Mouse (Mus musculus) midbrain, embryonic 11.5 days (tissue): ENCODE data around the gene Vmn1r42. TPM values are rescaled to one million over a fixed set of nuclear protein-coding genes. Genes with fewer than 3 reads are reported as not detected.

Experiments used
- ATAC-seq: fragments of 200-750 bp; cut with Nextera tagmentation; 2 replicates; pipeline ENCODE4 v1.8.0; 2017; ENCODE audit warnings: moderate TSS enrichment, moderate library complexity; ENCODE audit not compliant: low FRiP score
- DNase-seq: peaks from one replicate; pipeline ENCODE4 v3.0.0; 2015; ENCODE audit warnings: low spot score; ENCODE audit errors: missing footprints
- H3K27ac ChIP-seq: fragments of 300-500 bp; sonication (generic); 2 replicates; pipeline ENCODE4 v1.5.1; 2014; ENCODE audit warnings: low read depth, low read length
- H3K27me3 ChIP-seq: fragments of 300-500 bp; sonication (generic); 2 replicates; pipeline ENCODE4 v1.6.1; 2014; ENCODE audit warnings: mild to moderate bottlenecking, low read length, moderate library complexity, mixed read lengths; ENCODE audit not compliant: control insufficient read depth, insufficient read depth
- H3K36me3 ChIP-seq: fragments of 300-500 bp; sonication (generic); 2 replicates; pipeline ENCODE4 v1.6.1; 2014; ENCODE audit warnings: mild to moderate bottlenecking, low read length, moderate library complexity, mixed read lengths; ENCODE audit not compliant: control insufficient read depth, insufficient read depth
- H3K4me1 ChIP-seq: fragments of 300-500 bp; sonication (generic); 2 replicates; pipeline ENCODE4 v1.6.1; 2014; ENCODE audit warnings: low read length; ENCODE audit not compliant: control insufficient read depth, insufficient read depth
- H3K4me2 ChIP-seq: fragments of 300-500 bp; sonication (generic); 2 replicates; pipeline ENCODE4 v1.6.1; 2014; ENCODE audit warnings: mild to moderate bottlenecking, moderate library complexity
- H3K4me3 ChIP-seq: fragments of 300-500 bp; sonication (generic); 2 replicates; pipeline ENCODE4 v1.5.1; 2014; ENCODE audit warnings: low read depth, low read length
- H3K9ac ChIP-seq: fragments of 300-500 bp; sonication (generic); 2 replicates; pipeline ENCODE4 v1.6.1; 2014; ENCODE audit warnings: low read length
- H3K9me3 ChIP-seq: fragments of 300-500 bp; sonication (generic); 2 replicates; pipeline ENCODE4 v1.6.1; 2016; ENCODE audit warnings: low read length; ENCODE audit not compliant: control insufficient read depth
- WGBS: fragments of 180-500 bp; shearing (Covaris S2); extraction: QIAGEN DNeasy Blood & Tissue Kit; methylation state at CpG from one replicate; pipeline ENCODE4 v1.1.7; 2014; 5-methylcytosine and 5-hydroxymethylcytosine counted together
- polyA plus RNA-seq: library from polyadenylated mRNA; unstranded; fragments of >200 nt; fragmentation: Nextera tagmentation; extraction: Ambion mirVana; gene quantifications from 2 replicates; pipeline ENCODE4 v1.2.1, GENCODE M21; 2014

The Vmn1r42 gene
- polyA plus RNA-seq, 1 experiment from 2014 or later = not detected

GRCm38 (mm10) chr6:89857552-89857951 is 18.7 kb downstream of the Vmn1r42 start:
- 76% methylated on average over 3 of the region's 3 CpGs for WGBS
- H3K27ac ChIP-seq = no peak overlapping the region
- no peak for ATAC-seq
- H3K27me3 ChIP-seq = no peaks in the 10 kb centered on the region
- no peaks in the 10 kb centered on the region for H3K4me1 ChIP-seq
- no peak overlapping the region for H3K4me2 ChIP-seq
- H3K4me3 ChIP-seq = no peak overlapping the region
- peaks cover 6% of the 10 kb centered on the region; the same call in 1 of the 2 replicates for H3K9me3 ChIP-seq
- H3K36me3 ChIP-seq = no peaks in the 10 kb centered on the region
- no peak for DNase-seq
- H3K9ac ChIP-seq = no peak overlapping the region

Other genes starting within 250 kb of the Vmn1r42 start
- 14.3 and 15.6 TPM in 2 replicates for gene Txnrd3, start 232.4 kb downstream of the Vmn1r42 start, polyA plus RNA-seq
- gene Vmn1r40, start 168.9 kb downstream of the Vmn1r42 start, polyA plus RNA-seq = not detected in 2 replicates
- not detected in 2 replicates for gene Vmn1r41, start 135.6 kb downstream of the Vmn1r42 start, polyA plus RNA-seq
- gene Vmn1r43, start within 50 bp of the Vmn1r42 start, polyA plus RNA-seq = not detected in 2 replicates
- not detected in 2 replicates for gene Vmn1r44, start 7.2 kb upstream of the Vmn1r42 start, polyA plus RNA-seq
- not detected in 2 replicates for gene Vmn1r45, start 64.2 kb upstream of the Vmn1r42 start, polyA plus RNA-seq
- not detected in 2 replicates for gene Vmn1r46, start 92.9 kb upstream of the Vmn1r42 start, polyA plus RNA-seq
- gene Vmn1r47, start 139.7 kb upstream of the Vmn1r42 start, polyA plus RNA-seq = not detected in 2 replicates
- not detected in 2 replicates for gene Vmn1r48, start 160.4 kb upstream of the Vmn1r42 start, polyA plus RNA-seq
- not detected in 2 replicates for gene Vmn1r49, start 202.1 kb upstream of the Vmn1r42 start, polyA plus RNA-seq
- gene Vmn1r50, start 225.0 kb upstream of the Vmn1r42 start, polyA plus RNA-seq = not detected in 2 replicates
- 0.05 TPM in 1 of 2 replicates, not detected in the other for gene Vmn1r51, start 246.2 kb upstream of the Vmn1r42 start, polyA plus RNA-seq